18 mouse cellular contexts compared by ENCODE assay signal in genomic region chr5:38585450-38585849, GRCm38 (mm10). TPM values are rescaled to one million over a fixed set of nuclear protein-coding genes. Genes with fewer than 3 reads are reported as not detected.
DNase-seq lines count a peak whose midpoint lies in the region; ATAC-seq and TF ChIP-seq lines count a peak whose summit lies in the region.
"Had no signal": no experiment of that assay in that cellular context is flagged by ENCODE, and none has a peak within 500 bp of the region (broad histone marks: within the 10 kb centered on the region; RNA-seq: fewer than 3 reads in every experiment).

No protein-coding gene starts in this region.

- 70% methylated on average over 2 of the region's 2 CpGs for WGBS in heart, postnatal 0 days
- 89% methylated on average over 2 of the region's 2 CpGs for WGBS in hindbrain, embryonic 14.5 days

- no peaks in the 10 kb centered on the region for H3K9me3 ChIP-seq in heart, postnatal 0 days (replicated peaks; ENCODE audit: control insufficient read depth, low read length)
- H3K9me3 ChIP-seq in hindbrain, embryonic 14.5 days (ENCODE audit: control insufficient read depth, low read length) = no peaks in the 10 kb centered on the region
- H3K9me3 ChIP-seq: embryonic facial prominence, embryonic 10.5 days; forebrain, embryonic 10.5 days; liver, embryonic 13.5 days had no signal

- no peak for ATAC-seq in heart, postnatal 0 days (ENCODE audit: insufficient read depth, low read depth)
- ATAC-seq in megakaryocyte, adult 5-6 weeks (ENCODE audit: poor library complexity, severe bottlenecking) = 0 out of 2 replicates have a peak, but pooled peaks have one; percentile 34
- ATAC-seq in hindbrain, embryonic 14.5 days (ENCODE audit: low FRiP score) = no peak

- DNase-seq in heart, postnatal 0 days (ENCODE audit: low spot score) = no peak
- no peak for DNase-seq in heart, postnatal 14 days
- DNase-seq in 3T3-L1 (ENCODE audit: low read depth, low spot score) (peak; percentile 19), 416B (ENCODE audit: low read depth) (peak; percentile 48)
- DNase-seq in left cerebral cortex, postnatal 14 days (ENCODE audit: low spot score in 2 of 2) = no peak
- DNase-seq in hindbrain, embryonic 14.5 days (ENCODE audit: low spot score) = no peak
- DNase-seq: adrenal gland, postnatal 14 days; cerebellum, adult 9-11 months; gastrocnemius, postnatal 36 days; kidney, adult 18-20 months; kidney, postnatal 25 days; liver, embryonic 13.5 days; lung, adult 2 months; lung, postnatal 36 days; midbrain, embryonic 14.5 days had no signal

- peak; percentile 37; the same call in 1 of the 2 replicates for TF ChIP-seq CTCF in heart, postnatal 0 days (IDR thresholded peaks at IDR 0.05; ENCODE audit: low read depth)

- no peak for TF ChIP-seq EP300 in heart, postnatal 0 days (IDR thresholded peaks at IDR 0.05; ENCODE audit: low read depth)

- no peaks in the 10 kb centered on the region for H3K4me1 ChIP-seq in heart, postnatal 0 days (ENCODE audit: control insufficient read depth, insufficient read depth)
- H3K4me1 ChIP-seq in hindbrain, embryonic 14.5 days (replicated peaks; ENCODE audit: control insufficient read depth, insufficient read depth, low read length) = no peaks in the 10 kb centered on the region
- H3K4me1 ChIP-seq: embryonic facial prominence, embryonic 10.5 days; forebrain, embryonic 10.5 days had no signal

- no peak overlapping the region for H3K27ac ChIP-seq in heart, postnatal 0 days (ENCODE audit: low read depth)
- H3K27ac ChIP-seq in hindbrain, embryonic 14.5 days = no peak overlapping the region
- H3K27ac ChIP-seq: embryonic facial prominence, embryonic 10.5 days; forebrain, embryonic 10.5 days; liver, embryonic 13.5 days had no signal

- H3K9ac ChIP-seq in heart, postnatal 0 days (replicated peaks; ENCODE audit: low read depth, low read length) = no peak overlapping the region
- H3K9ac ChIP-seq in hindbrain, embryonic 14.5 days = no peak overlapping the region
- H3K9ac ChIP-seq: liver, embryonic 13.5 days had no signal

- intact Hi-C loops in heart, postnatal 14 days (cut with DNase I) = loop anchor here (5.0 kb wide), 1 partner anchor 278 kb away; no protein-coding TSS in a partner anchor
- intact Hi-C loops in left cerebral cortex, postnatal 14 days (cut with DNase I) = no loop called here

- no peak overlapping the region for H3K4me3 ChIP-seq in heart, postnatal 0 days (ENCODE audit: low read depth, low read length)
- H3K4me3 ChIP-seq in hindbrain, embryonic 14.5 days (replicated peaks; ENCODE audit: low read length) = no peak overlapping the region
- H3K4me3 ChIP-seq: embryonic facial prominence, embryonic 10.5 days; forebrain, embryonic 10.5 days; liver, embryonic 13.5 days had no signal

- no peaks in the 10 kb centered on the region for H3K27me3 ChIP-seq in heart, postnatal 0 days (ENCODE audit: control insufficient read depth, insufficient read depth, low read length)
- no peaks in the 10 kb centered on the region for H3K27me3 ChIP-seq in hindbrain, embryonic 14.5 days (ENCODE audit: control insufficient read depth, insufficient read depth, low read length)
- H3K27me3 ChIP-seq: liver, embryonic 13.5 days had no signal

- H3K4me2 ChIP-seq in heart, postnatal 0 days (ENCODE audit: low read depth, low read length) = no peak overlapping the region
- no peak overlapping the region for H3K4me2 ChIP-seq in hindbrain, embryonic 14.5 days (replicated peaks)
- H3K4me2 ChIP-seq: liver, embryonic 13.5 days had no signal

- H3K36me3 ChIP-seq in heart, postnatal 0 days (replicated peaks; ENCODE audit: control insufficient read depth, insufficient read depth, low read length) = no peaks in the 10 kb centered on the region
- no peaks in the 10 kb centered on the region for H3K36me3 ChIP-seq in hindbrain, embryonic 14.5 days (replicated peaks; ENCODE audit: control insufficient read depth, insufficient read depth)
- H3K36me3 ChIP-seq: embryonic facial prominence, embryonic 10.5 days; forebrain, embryonic 10.5 days; liver, embryonic 13.5 days had no signal

RNA-seq across cellular contexts. Expression of gene Wdr1, which starts 22.4 kb away (rescaled TPM):
- 306 and 324 TPM in 2 replicates for total RNA-seq in heart, postnatal 0 days (2014; rRNA removed; ENCODE audit: low replicate concordance)
- polyA plus RNA-seq in heart, postnatal 0 days (2015; fragmentation: Nextera tagmentation; extraction: Ambion mirVana) = 145 and 171 TPM in 2 replicates
- total RNA-seq in heart, postnatal 14 days (2021) = 100 to 1,000 TPM; 119 to 146 TPM
- total RNA-seq in megakaryocyte, adult 5-6 weeks (2015) = 236 and 293 TPM in 2 replicates
- total RNA-seq in megakaryocyte, adult 5-6 weeks (2017) = 418 and 442 TPM in 2 replicates
- total RNA-seq in left cerebral cortex, postnatal 14 days (2021) = 100 to 1,000 TPM; 196 to 199 TPM
- polyA plus RNA-seq in hindbrain, embryonic 14.5 days (2014; fragmentation: Nextera tagmentation; extraction: Ambion mirVana) = 183 and 218 TPM in 2 replicates

Comparison
In these comparisons a context has a peak if more than half of its experiments do, and no peak if none do; other contexts are left out.
1. DNase-seq: peak in 3T3-L1 (single experiment) and 416B (single experiment); none in heart, postnatal 0 days (single experiment), heart, postnatal 14 days (0 of 2), left cerebral cortex, postnatal 14 days (0 of 2) and hindbrain, embryonic 14.5 days (single experiment).